Mouse (Mus musculus) stomach, embryonic 15.5 days (tissue): ENCODE measurements around the gene Il31. TPM values are rescaled to one million over a fixed set of nuclear protein-coding genes. Genes with fewer than 3 reads are reported as not detected.

Experiments
- ATAC-seq: fragments of 200-750 bp; cut with Nextera tagmentation; 2 replicates; pipeline ENCODE4 v1.8.0; 2017; ENCODE audit warnings: low read depth, moderate number of reproducible peaks, moderate TSS enrichment; ENCODE audit not compliant: insufficient read depth, low FRiP score
- H3K27ac ChIP-seq: fragments of 300-500 bp; sonication (generic); 2 replicates; pipeline ENCODE4 v1.5.1; 2015; ENCODE audit warnings: mild to moderate bottlenecking, inconsistent platforms
- H3K27me3 ChIP-seq: fragments of 300-500 bp; sonication (generic); replicated peaks from 2 replicates; pipeline ENCODE4 v1.6.1; 2015; ENCODE audit warnings: inconsistent platforms
- H3K36me3 ChIP-seq: fragments of 300-500 bp; sonication (generic); 2 replicates; pipeline ENCODE4 v1.6.1; 2015; ENCODE audit warnings: inconsistent platforms
- H3K4me1 ChIP-seq: fragments of 300-500 bp; sonication (generic); 2 replicates; pipeline ENCODE4 v1.6.1; 2015; ENCODE audit warnings: inconsistent platforms
- H3K4me2 ChIP-seq: fragments of 300-500 bp; sonication (generic); 2 replicates; pipeline ENCODE4 v1.6.1; 2015; ENCODE audit warnings: mild to moderate bottlenecking, inconsistent platforms
- H3K4me3 ChIP-seq: fragments of 300-500 bp; sonication (generic); replicated peaks from 2 replicates; pipeline ENCODE4 v1.5.1; 2015; ENCODE audit warnings: inconsistent platforms
- H3K9ac ChIP-seq: fragments of 300-500 bp; sonication (generic); 2 replicates; pipeline ENCODE4 v1.6.1; 2015; ENCODE audit warnings: inconsistent platforms
- H3K9me3 ChIP-seq: fragments of 300-500 bp; sonication (generic); 2 replicates; pipeline ENCODE4 v1.6.1; 2016; ENCODE audit warnings: inconsistent platforms
- WGBS: fragments of 180-500 bp; shearing (Covaris S2); methylation state at CpG from one replicate; pipeline ENCODE4 v1.1.7; 2015; 5-methylcytosine and 5-hydroxymethylcytosine counted together
- polyA plus RNA-seq: library from polyadenylated mRNA; unstranded; fragments of >200 nt; fragmentation: Nextera tagmentation; extraction: Ambion mirVana; gene quantifications from 2 replicates; pipeline ENCODE4 v1.2.1, GENCODE M21; 2015

The Il31 gene
- polyA plus RNA-seq, 1 experiment from 2014 or later: not detected

DNA sequence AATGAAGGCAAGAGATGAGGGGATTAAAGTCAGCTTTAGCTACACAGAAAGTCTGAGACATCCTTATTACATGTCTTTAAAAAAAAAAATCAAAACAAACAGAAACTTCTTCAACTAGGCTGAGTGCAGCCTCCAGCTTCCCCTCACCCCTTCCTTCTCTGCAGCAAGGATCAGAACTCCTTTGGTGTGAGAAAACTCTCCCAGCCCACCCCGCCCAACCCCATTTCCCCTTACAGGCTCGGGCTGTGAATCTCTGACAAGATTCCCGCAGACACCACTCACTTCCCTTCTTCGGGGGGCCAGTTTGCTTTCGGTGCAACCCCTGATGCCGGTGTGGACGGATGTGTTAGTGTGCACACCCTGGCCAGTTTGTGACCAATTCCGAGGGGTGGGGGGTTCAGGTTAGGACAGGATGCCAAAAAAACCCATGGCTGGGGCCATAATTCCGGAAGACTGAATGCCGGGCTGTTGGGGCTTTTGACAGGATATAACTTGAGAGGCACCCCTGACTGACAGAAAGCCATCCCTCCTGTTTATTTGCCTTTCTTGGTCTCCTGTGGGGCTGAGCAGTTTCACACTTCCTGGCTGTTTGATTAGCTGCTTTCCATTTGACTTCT, 18.4 kb downstream of the Il31 start:
- no peak overlapping the region for H3K9ac ChIP-seq

GRCm38 (mm10) chr5:123464638-123465037, 24.7 kb downstream of the Il31 start:
- Histone ChIP-seq H3K27ac (no peak overlapping the region), H3K4me1 (no peaks in the 10 kb centered on the region), H3K4me2 (no peak overlapping the region), H3K9ac (no peak overlapping the region), H3K27me3 (no peaks in the 10 kb centered on the region), H3K4me3 (no peak overlapping the region), H3K36me3 (no peaks in the 10 kb centered on the region), H3K9me3 (no peaks in the 10 kb centered on the region)
- 92% methylated on average over 1 of the region's 1 CpGs for WGBS
- ATAC-seq: no peak

More for the DNA sequence above, 18.4 kb downstream of the Il31 start:
- Histone ChIP-seq H3K27me3 (no peaks in the 10 kb centered on the region), H3K9me3 (no peaks in the 10 kb centered on the region), H3K27ac (no peak overlapping the region), H3K4me1 (no peaks in the 10 kb centered on the region), H3K36me3 (no peaks in the 10 kb centered on the region), H3K4me2 (peak overlapping the region; percentile 48), H3K4me3 (0 out of 2 replicates have a peak overlapping the region, but pooled peaks have one; percentile 14)
- 10% methylated on average over 10 of the region's 10 CpGs for WGBS
- ATAC-seq: no peak

GRCm38 (mm10) chr5:123461420-123461819, 27.9 kb downstream of the Il31 start:
- H3K9me3 ChIP-seq: no peaks in the 10 kb centered on the region

DNA sequence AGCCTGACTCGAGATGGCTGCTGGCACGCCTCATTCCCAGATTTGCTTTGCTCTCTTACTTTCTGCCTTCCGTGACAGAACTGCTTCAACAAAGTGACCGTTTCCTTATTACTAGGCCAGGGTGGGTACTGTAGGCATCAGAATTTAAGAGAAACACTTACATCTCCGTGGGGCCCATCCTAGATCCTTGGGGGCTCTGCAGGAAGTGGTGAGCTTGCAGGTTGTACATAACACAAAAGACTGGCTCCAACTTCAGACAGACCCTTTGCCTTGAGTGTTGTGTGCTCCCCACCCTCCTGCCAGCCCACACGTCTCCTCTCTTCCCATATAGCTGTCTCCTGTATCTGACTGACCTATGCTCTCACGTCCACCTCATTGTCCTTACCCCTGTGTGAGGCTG, 37.4 kb downstream of the Il31 start:
- H3K4me3 ChIP-seq: no peak overlapping the region
- H3K4me1 ChIP-seq: no peaks in the 10 kb centered on the region
- no peak overlapping the region for H3K9ac ChIP-seq
- H3K36me3 ChIP-seq: peaks cover 61% of the 10 kb centered on the region
- ATAC-seq: no peak
- H3K27me3 ChIP-seq: no peaks in the 10 kb centered on the region
- no peak overlapping the region for H3K4me2 ChIP-seq
- 86% methylated on average over 7 of the region's 7 CpGs for WGBS
- H3K27ac ChIP-seq: no peak overlapping the region
- H3K9me3 ChIP-seq: no peaks in the 10 kb centered on the region

More at GRCm38 (mm10) chr5:123461420-123461819, 27.9 kb downstream of the Il31 start:
- ATAC-seq: no peak
- 52% methylated on average over 5 of the region's 5 CpGs for WGBS
- H3K4me2 ChIP-seq: no peak overlapping the region
- H3K36me3 ChIP-seq: no peaks in the 10 kb centered on the region; the same call in 1 of the 2 replicates
- H3K27ac ChIP-seq: no peak overlapping the region
- no peaks in the 10 kb centered on the region for H3K27me3 ChIP-seq
- no peaks in the 10 kb centered on the region for H3K4me1 ChIP-seq
- no peak overlapping the region for H3K9ac ChIP-seq
- no peak overlapping the region for H3K4me3 ChIP-seq

DNA sequence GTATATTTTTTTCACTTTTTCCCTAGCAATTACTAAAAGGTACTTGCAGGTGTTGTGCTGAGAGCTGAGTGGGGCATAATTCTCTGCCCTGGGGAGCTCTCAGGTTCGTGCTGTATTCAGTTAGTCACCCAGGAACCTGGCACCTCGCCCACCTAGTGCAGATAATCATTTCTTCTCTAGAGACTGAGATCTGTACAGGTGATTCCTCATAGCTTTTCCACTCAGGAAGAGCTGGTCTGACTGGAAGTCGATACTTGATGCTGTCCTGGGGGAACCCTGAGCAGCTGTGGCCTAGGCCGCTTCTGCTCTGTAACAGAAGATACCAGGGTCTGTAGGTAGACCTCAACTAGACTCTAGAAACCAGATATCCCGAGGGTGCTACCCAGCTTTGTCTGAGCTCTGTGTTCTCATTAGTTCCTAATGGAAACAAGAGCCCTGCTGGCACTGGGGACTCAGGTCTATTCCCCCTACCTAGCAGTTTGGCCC, 44.4 kb downstream of the Il31 start:
- Histone ChIP-seq H3K9me3 (no peaks in the 10 kb centered on the region), H3K27ac (no peak overlapping the region), H3K27me3 (no peaks in the 10 kb centered on the region), H3K4me2 (no peak overlapping the region), H3K4me3 (no peak overlapping the region), H3K36me3 (peaks cover 52% of the 10 kb centered on the region), H3K4me1 (no peaks in the 10 kb centered on the region), H3K9ac (no peak overlapping the region)
- 91% methylated on average over 5 of the region's 5 CpGs for WGBS
- ATAC-seq: no peak

GRCm38 (mm10) chr5:123444069-123444468, 45.2 kb downstream of the Il31 start:
- 43% methylated on average over 4 of the region's 4 CpGs for WGBS

DNA sequence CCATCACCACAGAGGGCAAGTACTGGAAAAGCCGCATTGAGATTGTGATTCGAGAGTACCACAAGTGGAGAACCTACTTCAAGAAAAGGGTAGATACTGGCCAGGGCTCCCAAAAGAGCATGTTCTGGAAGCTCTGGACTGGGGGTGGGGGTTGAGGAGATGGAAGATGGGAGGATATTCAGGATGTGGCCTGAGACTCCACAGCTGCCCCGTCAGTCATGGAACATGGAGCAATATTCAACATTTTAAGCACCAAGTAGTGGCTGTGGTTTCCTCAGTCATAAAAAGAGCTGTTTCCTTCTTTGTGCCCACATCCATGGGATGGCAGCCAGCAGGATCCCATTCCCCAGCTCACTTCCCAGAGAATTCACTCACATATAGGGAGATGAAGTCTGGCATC, 47.0 kb downstream of the Il31 start:
- ATAC-seq: no peak
- H3K4me2 ChIP-seq: no peak overlapping the region
- 89% methylated on average over 3 of the region's 3 CpGs for WGBS
- no peaks in the 10 kb centered on the region for H3K27me3 ChIP-seq
- H3K4me3 ChIP-seq: no peak overlapping the region
- no peak overlapping the region for H3K27ac ChIP-seq
- no peak overlapping the region for H3K9ac ChIP-seq
- H3K9me3 ChIP-seq: no peaks in the 10 kb centered on the region
- no peaks in the 10 kb centered on the region for H3K4me1 ChIP-seq
- H3K36me3 ChIP-seq: peaks cover 37% of the 10 kb centered on the region

More at GRCm38 (mm10) chr5:123444069-123444468, 45.2 kb downstream of the Il31 start:
- Histone ChIP-seq H3K27me3 (no peaks in the 10 kb centered on the region), H3K4me1 (no peaks in the 10 kb centered on the region), H3K4me3 (no peak overlapping the region), H3K9me3 (no peaks in the 10 kb centered on the region), H3K4me2 (no peak overlapping the region), H3K36me3 (peaks cover 46% of the 10 kb centered on the region), H3K9ac (no peak overlapping the region), H3K27ac (no peak overlapping the region)
- no peak for ATAC-seq

DNA sequence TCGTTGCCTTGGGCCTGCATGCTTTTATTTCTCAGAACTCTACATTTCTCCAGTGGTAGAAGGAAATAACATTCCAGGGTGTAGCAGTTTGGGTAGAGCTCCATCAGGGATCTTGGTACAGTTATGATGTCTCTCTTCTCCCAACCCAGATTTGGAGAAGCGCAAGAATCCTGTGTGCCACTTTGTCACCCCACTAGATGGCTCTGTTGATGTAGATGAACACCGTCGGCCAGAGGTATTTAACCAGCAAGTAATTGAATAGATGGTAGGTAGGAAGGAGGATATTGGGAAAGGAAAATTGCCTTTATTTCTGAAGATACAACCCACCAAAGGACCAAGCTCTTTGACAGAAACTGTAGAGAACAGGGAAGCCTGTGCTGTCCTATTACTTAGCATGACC, 48.6 kb downstream of the Il31 start:
- peaks cover 23% of the 10 kb centered on the region for H3K36me3 ChIP-seq
- H3K9ac ChIP-seq: no peak overlapping the region
- H3K4me3 ChIP-seq: no peak overlapping the region
- no peak for ATAC-seq
- H3K9me3 ChIP-seq: no peaks in the 10 kb centered on the region
- 66% methylated on average over 4 of the region's 4 CpGs for WGBS
- peaks cover 7% of the 10 kb centered on the region for H3K4me1 ChIP-seq
- H3K27ac ChIP-seq: no peak overlapping the region
- H3K27me3 ChIP-seq: no peaks in the 10 kb centered on the region
- H3K4me2 ChIP-seq: no peak overlapping the region

GRCm38 (mm10) chr5:123439941-123440340, 49.3 kb downstream of the Il31 start:
- Histone ChIP-seq H3K4me3 (no peak overlapping the region), H3K4me2 (no peak overlapping the region), H3K36me3 (peaks cover 18% of the 10 kb centered on the region), H3K27ac (no peak overlapping the region), H3K9me3 (no peaks in the 10 kb centered on the region), H3K4me1 (peaks cover 8% of the 10 kb centered on the region), H3K9ac (no peak overlapping the region), H3K27me3 (no peaks in the 10 kb centered on the region)
- ATAC-seq: no peak
- WGBS: 78% methylated on average over 4 of the region's 4 CpGs

GRCm38 (mm10) chr5:123439312-123439711, 50.0 kb downstream of the Il31 start:
- no peak for ATAC-seq
- H3K4me3 ChIP-seq: no peak overlapping the region
- no peak overlapping the region for H3K4me2 ChIP-seq
- H3K27ac ChIP-seq: no peak overlapping the region
- H3K36me3 ChIP-seq: peaks cover 15% of the 10 kb centered on the region
- H3K27me3 ChIP-seq: no peaks in the 10 kb centered on the region
- H3K9me3 ChIP-seq: no peaks in the 10 kb centered on the region
- H3K9ac ChIP-seq: no peak overlapping the region
- peaks cover 8% of the 10 kb centered on the region for H3K4me1 ChIP-seq
- 91% methylated on average over 1 of the region's 1 CpGs for WGBS

DNA sequence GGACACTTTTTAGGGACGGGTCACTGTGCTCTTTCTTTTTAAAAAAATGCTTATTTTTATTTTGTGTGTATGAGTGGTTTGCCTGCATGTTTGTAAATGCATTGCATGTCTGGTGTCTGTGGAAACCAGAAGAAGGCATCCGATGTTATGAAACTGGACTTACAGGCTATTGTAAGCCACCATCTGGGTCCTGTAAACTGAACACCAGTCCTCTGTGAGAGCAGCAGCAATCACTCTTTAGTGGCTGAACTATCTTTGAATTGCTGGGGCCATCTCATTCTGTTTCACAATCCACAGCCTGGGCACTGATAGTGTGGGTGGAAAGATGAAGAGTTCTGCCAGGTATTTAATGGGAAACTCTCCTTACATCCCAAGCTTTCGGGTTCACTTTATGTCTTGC, 50.9 kb downstream of the Il31 start:
- Histone ChIP-seq H3K9ac (no peak overlapping the region), H3K27ac (no peak overlapping the region), H3K4me3 (no peak overlapping the region), H3K27me3 (no peaks in the 10 kb centered on the region), H3K36me3 (peaks cover 14% of the 10 kb centered on the region), H3K9me3 (no peaks in the 10 kb centered on the region), H3K4me1 (peaks cover 10% of the 10 kb centered on the region), H3K4me2 (no peak overlapping the region)
- no peak for ATAC-seq
- 86% methylated on average over 3 of the region's 3 CpGs for whole genome bisulfite sequencing

DNA sequence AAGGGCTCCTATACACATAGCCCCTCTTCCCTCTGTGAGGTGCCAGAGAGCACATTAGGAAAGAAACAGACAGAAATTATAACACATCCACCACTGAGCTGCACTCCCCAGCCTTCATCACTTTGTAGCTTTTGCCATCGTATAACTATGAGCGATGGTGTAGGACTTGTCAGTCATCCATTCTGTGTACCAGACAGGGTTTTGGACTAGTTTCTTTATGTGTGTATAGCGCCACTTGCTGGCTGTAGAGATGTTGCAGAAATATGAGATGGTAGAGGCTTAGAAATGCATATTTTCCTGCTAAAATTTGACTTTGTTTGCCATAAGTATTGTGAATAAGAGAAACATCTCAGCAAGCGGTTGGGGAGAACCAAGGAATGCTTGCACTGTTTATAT, 52.5 kb downstream of the Il31 start:
- 29% methylated on average over 4 of the region's 4 CpGs for WGBS
- peaks cover 17% of the 10 kb centered on the region for H3K4me1 ChIP-seq
- H3K9me3 ChIP-seq: no peaks in the 10 kb centered on the region
- H3K27ac ChIP-seq: no peak overlapping the region
- no peaks in the 10 kb centered on the region for H3K27me3 ChIP-seq
- ATAC-seq: no peak
- H3K4me3 ChIP-seq: no peak overlapping the region
- H3K4me2 ChIP-seq: no peak overlapping the region
- H3K9ac ChIP-seq: no peak overlapping the region
- 0 out of 2 replicates have a peak, but pooled peaks cover 5% of the 10 kb centered on the region for H3K36me3 ChIP-seq
